Mouse (Mus musculus) T-helper 2 cell (primary cell): ENCODE measurements around the gene Bag5.
"Not testable (repeated sequence)": the region's sequence is repeated elsewhere in the genome, so short reads cannot be mapped to it uniquely, and the experiment has no call there.

Experiments
- in situ Hi-C: fragments of 300-600 bp; cut with MboI, MseI; formaldehyde crosslinking; loops from one replicate; pipeline ENCODE4 v1.15.1; 2025; ENCODE audit warnings: high pct_unique_total_duplicates

Gene Bag5

DNA sequence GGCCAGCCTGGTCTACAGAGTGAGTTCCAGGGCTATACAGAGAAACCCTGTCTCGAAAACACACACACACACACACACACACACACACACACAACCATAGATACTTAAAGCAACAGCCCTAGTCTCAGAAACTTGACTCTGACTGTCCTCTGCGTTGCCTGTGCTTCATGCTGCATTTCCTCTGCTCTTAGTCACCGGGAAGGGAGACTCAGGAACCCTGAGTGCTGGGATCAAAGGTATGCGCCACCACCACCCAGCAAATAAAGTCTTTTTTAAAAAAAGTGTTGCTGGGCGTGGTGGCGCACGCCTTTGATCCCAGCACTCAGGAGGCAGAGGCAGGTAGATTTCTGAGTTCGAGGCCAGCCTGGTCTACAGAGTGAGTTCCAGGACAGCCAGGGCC, 23.6 kb upstream of the Bag5 start:
- in situ Hi-C loops: not testable (repeated sequence)

DNA sequence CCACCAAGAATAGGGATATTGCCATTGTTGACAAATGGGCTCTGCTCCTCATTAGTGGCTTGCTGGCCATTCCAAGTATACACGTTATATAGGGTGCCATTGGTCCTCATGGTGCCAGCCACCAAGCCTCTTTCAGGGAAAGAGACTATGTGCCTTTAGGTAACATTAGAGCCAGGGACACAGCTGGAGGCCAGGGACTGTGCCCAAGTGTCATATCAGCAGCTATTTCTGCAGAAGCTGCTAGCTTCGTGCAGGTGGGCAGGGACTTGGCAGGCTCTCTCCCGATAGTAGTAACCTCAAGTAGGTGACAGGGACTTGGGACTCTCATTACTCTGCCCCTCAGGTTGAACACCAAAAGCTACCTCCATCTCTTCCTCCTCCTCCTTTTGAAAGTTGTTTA, 21.9 kb upstream of the Bag5 start:
- in situ Hi-C loops: no loop called here

DNA sequence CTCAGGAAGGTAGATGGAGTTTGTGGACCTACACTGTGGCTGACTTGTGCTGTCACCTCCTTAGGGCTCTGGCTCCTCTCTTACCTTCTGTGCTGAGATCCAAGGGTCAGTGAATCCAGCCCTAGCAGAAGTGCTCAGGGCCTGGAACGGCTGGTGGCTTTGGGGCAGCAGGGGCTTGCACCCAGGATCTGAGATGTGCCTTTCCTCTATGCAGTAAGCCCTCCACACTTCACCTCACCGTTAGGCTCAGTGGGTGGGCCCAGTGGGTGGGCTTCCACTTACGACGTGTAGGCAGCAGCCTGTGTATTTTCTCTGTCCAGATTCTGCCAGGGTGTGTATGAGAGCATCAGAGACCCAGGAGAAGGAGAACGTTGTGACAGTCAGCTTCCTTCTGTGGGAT, 19.9 kb upstream of the Bag5 start:
- in situ Hi-C loops: no loop called here

DNA sequence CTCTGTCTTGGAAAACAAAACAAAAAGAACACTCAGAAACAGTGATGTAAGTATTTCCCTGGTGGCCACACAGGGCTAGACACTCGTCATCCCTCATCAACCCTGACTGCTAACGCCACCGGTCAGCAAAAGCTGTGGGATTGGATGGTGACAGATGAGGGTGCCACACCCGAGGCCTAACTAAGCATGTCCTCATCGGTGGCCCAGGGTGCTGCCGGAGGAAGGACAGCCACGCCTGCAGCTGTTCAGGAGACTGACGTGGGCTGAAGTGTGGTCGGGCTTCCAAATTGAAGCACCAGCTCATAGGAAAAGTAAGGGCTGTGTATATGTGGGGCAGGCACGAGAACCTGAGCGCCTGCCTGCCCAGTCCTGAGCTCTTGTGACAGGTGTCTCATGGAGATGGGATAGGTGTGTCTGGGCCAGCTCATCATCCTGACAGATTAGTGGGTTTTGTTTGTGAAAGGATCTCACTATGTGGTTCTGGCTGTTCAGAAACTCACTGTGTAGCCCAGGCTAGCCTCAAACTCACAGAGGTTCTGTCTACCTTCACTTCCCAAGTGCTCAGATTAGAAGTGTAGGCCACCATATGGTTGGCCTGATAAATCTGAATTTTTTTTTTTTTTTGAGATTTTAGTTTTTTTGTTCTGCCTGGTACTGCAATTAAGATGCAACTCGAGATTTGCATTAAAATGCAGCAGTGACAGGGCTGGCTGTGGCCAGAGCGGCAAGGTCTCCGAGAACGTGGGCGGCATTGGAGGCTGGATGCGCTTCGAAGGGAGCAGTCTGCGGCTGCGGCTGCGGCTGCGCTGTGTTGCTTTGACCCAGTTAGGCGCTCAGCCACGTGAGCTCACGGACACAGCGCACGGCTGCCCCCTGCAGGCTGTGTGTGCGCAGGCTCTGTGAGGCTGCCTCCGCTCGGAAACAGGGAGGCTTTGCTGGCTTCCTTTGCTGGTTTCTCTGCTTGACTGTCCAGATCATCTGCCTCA, 19.1 kb upstream of the Bag5 start:
- in situ Hi-C loops: no loop called here

DNA sequence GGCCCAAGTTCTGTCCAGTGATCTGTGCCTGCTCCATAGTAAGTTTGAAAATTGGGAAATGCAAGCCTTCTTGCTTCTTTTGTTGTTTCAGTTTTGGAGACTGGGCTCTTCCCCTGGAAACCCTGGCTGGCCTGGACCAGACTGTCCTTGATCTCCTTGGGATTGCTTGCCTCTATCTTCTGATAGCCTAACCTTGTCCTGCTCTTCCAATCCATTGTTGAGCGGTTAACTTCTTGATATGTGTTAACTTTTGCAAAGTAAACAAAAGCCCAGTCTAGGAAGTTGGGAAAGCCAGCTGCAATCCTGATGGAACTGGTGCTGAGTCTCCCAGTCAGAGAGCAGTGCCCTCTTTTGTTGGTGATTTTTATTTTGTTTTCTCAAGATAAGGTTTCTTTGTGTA, 14.9 kb upstream of the Bag5 start:
- in situ Hi-C loops: no loop called here

DNA sequence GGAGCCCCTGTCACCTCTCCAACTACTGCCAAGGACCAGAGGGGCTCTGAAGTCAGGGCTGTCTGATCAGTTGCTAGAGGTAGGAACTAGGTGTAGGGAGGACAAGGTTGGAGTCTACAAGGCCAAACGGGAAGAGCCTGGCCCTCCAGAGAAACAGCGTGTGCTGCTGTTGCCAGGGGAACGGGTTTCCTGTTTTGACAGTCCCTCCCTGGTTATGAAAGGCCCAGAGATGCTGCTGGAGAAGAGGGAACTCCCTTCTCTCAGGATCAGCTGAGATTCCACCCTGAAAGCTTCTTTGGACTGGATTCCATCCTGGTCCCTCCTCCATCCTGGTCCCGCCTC, 13.0 kb upstream of the Bag5 start:
- in situ Hi-C loops: no loop called here

DNA sequence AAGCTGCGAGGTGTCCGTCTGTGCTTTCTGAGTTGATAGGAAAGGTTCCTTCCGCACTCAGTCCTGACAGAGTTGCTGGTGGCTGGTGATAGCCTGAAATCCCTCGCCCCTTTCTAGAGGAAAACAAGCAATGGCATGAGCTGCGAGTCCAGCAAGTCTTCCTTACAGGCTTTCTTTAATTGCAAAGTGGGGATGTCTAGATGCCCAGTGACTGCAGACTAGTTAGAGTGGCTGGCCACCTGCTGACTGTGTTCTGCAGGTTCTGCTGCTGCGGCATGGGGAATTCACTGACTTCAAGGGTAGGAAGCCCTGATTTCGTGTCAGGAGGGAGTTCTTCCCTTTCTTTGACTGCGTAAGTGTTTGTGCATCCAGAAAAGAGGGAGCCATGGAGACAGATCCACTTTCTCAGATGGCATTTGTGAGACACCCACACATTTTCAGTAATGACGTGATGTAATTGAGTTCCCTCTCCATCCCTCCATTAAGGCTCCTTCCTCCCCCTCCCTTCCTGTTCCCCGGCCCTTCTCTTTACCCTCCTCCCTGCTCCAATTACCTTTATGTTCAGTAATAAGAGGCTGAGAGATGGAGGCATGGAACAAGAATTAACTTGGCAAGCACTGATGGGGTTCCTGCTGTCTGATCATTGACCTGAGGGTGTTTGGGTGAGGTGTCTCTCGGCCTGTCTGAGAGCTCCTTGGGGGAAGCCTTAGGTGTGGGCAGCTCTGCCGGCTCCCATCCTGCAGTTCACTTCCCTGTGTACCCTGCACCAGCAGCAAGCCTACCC, 12.5 kb upstream of the Bag5 start:
- in situ Hi-C loops: no loop called here

DNA sequence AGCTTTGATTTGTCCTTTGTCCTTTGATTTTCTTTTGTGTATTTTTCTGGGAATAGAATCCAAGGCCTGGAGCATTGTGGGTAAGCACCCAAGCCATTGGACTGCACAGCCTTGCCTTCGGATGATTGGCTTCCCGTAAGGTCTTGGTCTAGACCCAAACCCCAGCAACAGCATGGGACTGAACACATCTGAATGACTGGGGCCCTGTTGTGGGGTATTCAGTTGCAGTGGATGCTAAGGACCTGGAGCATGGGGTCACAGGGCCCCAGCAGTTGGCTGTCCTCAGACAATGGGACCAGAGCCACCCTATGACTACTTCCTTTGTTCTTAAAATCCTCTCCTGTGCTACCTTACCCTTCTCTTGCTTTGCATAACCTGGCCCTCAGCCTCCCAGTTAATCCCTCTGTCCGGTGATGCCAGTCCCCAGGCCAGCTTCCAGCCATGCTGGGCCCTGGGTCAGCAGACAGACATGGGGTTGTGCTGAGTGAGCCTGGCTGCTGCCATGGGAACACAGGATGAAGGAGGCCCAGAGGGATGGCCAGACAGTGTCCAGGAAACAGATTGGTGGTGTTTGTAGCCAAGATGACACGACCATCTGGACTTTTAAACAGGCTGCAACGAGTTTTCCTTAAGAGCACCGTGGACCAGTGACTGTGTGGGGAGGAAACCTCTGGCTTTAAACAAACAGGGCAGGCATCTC, 11.7 kb upstream of the Bag5 start:
- in situ Hi-C loops: no loop called here

DNA sequence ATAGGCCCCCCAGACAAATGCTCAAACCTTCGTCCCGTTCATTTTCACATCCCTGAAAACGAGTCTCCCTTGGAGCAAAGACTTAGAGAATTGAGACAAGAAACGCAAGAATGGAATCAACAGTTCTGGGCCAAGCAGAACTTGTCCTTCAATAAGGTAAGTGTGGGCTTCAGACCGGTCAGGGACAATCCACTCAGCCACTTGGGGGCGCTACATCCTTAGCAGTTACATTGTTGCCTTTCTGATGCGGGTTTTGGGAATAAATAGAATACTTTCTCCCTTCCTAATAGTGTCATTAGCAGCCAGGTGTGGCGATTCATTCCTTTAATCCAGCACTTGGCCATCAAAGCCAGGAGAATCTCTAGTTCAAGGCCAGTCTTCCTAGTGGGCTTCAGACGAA, 9.6 kb upstream of the Bag5 start:
- in situ Hi-C loops: no loop called here

DNA sequence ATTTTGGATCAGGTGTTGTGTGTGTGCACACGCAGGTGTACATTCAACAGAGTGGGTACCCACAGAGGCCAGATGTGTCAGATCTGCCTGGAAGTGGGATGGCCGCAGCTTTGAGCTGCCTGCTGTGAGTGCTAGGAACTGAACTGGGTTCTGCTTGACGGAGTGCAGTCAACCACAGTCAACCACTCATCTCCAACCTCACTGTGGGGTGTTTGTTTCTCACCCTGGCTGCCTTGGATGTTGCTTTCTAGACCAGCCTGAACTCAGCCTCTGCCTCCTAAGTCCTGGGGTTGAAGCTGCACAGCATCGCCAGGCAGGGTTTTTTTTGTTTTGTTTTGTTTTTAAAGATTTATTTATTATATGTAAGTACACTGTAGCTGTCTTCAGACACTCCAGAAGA, 7.2 kb upstream of the Bag5 start:
- in situ Hi-C loops: no loop called here

DNA sequence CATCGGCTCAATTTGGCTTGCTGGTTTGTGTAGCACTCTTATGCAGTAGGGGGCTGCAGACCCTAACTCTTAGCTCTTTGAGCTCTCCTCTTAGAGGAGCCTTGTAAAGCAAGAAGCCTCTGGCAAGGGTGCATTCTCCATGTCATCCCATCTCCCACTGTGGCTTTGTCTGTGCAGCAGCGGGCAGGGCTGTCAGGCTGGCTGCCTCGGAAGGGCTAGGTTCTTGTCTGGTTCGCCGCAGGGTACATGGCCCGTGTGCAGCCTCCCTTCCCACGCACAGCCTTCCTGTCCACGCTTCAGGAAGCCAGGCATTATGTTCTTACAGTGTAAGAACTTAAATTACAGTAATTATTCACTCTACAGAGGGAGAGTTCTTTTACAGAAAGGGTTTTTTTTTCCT, 5.6 kb upstream of the Bag5 start:
- in situ Hi-C loops: no loop called here

DNA sequence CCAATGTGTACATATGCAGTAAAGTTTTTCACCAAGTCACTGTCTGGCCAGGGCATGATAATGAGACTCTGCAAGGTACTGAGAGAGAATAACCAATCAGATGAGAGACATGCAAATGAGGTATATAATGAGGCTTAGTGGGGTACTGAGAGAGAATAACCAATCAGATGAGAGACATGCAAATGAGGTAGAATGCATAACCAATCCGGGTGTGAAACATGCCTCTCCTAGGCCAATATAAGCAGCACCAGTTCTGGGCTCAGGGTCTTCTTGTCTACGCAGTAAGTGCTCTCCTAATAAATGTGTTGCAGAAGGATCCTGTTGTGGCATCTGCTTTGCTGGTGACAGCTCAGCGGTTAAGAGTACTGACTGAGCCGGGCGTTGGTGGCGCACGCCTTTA, 3.4 kb upstream of the Bag5 start:
- in situ Hi-C loops: no loop called here

DNA sequence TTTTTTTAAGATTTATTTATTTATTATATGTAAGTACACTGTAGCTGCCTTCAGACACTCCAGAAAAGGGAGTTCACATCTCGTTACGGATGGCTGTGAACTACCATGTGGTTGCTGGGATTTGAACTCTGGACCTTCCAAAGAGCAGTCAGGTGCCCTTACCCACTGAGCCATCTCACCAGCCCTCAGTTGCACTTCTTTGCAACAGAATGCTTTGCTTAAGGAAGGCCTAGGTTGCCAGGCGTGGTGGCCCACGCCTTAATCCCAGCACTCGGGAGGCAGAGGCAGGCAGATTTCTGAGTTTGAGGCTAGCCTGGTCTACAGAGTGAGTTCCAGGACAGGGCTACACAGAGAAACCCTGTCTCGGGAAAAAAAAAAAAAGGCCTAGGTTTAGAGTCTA, 823 bp upstream of the Bag5 start:
- in situ Hi-C loops: not testable (repeated sequence)

DNA sequence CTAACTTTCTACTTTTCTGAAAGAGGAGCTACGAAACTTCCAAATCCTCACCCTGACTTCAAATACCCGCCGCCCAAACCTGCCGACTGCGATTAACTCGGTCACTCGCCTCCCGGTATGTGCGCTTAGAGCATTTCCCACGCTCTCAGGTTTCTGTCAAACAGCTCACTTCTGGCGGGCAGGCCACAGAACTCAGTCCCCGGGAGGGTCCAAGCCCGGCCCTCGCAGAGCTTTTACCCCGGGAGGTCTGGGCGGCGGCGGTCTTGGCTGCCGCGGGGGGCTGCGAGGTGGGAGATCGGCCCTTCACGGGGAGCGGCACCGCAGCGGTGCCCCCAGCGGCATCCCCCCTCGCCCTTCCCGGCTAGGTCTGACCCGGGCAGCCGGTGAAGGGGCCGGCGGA, 581 bp downstream of the Bag5 start:
- in situ Hi-C loops: no loop called here

DNA sequence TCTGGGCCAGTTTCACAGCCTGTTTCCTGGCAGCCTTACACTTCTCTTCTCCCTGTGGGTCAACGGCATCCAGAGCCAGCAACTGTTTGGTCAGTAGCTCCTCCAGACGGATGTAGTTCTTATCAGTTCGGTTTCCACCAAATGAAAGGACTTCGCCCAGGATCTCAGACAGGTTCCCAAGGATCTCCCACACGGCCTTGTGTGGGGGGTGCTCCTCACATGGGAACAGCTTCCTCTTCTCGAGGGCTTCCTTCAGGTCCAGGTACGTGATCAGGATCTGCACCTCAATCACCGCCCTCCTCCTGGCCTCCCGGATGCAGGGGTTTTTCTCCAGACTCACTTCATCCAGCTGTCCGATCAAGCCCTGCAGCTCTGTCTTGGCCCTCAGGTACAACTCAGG, 3.0 kb downstream of the Bag5 start:
- in situ Hi-C loops: no loop called here

DNA sequence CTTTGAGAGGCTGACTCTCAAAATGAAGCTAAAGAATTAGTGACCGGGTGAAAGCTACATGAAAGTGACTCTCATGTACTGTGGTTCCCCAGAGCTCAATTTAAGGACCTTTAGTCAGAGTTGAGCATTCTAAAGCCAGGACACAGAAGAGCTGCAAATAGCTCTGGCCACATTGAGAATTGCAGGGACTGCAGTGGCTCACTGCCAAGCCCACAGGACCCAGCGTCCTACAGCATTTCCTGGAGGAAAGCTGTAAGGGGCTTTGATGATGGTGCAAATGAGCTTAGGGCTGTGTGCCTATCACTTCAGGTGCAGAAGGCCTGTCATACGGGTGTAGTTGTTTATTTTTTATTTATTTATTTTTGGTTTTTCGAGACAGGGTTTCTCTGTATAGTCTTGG, 4.9 kb downstream of the Bag5 start:
- in situ Hi-C loops: no loop called here

DNA sequence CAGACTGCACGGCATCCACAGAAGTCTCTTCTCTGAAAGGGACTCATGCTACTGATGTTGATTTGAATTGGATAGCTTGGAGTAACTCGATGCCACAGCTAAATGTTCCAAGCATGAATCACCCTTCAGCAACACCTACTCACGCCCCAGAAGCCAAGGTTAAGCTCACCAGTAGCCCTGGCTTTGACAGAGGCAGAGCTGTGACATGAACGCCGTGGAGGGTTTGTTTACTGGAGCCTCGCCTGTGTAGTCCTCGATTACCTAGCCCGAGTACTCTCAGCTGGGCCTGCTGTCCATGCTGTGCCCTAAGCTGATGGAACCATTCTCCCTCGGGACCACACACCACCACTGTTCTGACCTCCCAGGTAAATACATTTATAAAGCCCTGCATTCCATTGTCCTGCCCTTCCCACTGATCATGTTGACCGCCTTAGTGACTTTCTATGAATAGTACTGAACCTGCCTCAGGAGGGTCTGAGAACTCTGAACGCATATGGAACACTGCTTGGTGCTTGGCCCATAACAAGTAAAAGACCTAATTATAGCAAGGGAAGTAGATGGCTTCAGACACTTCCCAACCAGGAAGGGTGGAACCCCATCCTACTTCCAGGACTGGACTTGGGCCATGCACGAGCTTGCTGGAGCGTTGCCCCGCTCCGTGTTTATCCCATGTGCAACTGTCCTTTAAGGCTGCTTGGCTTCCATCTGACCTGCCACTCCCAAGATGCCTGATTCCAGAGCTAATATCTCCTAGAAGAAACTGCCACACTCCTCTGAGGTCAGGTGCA, 7.7 kb downstream of the Bag5 start:
- in situ Hi-C loops: no loop called here

DNA sequence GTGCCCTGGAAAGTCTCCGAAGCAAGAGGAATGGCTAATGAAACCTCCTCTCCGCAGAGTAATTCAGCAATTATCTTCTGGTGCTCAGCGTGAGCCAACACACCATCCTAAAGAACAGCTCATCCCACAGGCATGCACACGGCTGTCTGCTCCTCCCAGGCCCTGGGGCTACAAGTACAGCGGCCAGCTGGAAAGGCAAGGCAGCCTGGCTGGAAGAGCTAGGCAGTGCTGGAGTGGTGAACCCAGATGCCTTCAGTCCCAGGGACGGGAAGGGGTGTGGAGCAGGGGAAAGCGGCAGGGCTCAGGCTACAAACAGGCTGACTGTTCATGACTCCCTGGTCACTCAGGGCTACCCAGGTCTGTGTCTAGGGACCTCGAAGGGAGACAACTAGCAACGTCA, 8.4 kb downstream of the Bag5 start:
- in situ Hi-C loops: no loop called here

DNA sequence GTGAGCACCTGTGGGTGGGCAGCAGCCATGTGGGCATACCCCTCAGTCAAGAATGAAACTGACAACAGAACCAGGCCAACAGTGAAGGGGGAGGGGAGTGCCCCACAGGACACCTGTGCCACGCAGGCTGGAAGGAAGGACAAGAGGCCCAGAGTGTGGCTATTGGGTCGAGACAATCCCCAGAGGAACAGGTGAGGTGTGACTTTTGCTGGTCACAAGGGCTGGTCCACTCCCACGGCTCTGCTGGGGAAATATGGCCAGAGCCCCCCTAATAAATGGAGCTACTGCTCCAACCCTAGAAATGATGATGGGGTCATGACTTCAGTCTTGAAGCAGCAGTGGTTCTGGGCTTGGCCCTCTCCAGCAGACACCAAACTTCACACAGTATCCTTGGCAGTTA, 9.8 kb downstream of the Bag5 start:
- in situ Hi-C loops: no loop called here

DNA sequence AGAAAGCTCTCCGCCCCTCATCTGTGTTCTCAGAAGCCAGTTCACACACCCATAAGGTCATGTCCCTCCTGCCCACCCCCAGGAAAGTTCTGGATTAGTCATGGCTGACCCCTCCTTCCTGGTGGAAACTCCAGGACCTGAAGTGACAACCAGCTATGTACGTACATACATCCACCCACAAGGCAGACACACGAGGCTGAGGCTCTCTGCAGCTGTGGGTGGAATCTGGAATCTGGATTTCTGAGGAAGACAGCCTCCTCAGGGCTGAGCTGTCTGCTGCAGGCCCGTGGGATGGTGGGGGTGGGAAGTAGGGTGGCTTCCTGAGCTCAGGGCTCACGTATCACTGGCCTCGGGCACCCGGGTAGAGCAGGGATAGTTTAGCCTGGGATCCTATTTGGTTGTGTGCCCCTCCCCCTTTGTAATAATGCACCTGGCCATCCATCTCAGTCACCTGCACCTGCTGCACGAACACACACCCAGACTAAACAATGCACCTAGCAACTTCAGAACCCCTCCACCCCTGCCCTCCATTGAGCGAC, 12.1 kb downstream of the Bag5 start:
- in situ Hi-C loops: no loop called here

DNA sequence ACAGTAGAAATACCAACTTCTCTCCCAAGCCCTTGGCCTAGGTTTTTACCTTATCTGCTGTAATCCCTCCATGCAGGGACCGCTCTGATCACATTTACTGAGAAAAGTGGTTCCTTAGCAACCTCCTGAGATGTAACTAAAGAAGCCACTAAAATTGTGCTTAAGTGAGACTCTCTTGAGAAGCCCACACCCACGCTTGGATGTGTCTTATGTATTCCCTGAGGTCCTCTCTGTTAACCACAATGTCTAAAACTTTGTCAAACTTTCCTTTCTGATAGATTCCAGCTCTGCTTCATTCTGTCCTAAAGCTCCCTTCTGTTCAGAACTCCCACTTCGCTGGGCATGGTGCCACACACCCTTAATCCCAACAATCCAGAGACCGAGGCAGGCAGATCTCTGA, 13.5 kb downstream of the Bag5 start:
- in situ Hi-C loops: loop anchor here (5.0 kb wide), 1 partner anchor 37 kb away; no protein-coding TSS in a partner anchor
